In the genomic region with DNA sequence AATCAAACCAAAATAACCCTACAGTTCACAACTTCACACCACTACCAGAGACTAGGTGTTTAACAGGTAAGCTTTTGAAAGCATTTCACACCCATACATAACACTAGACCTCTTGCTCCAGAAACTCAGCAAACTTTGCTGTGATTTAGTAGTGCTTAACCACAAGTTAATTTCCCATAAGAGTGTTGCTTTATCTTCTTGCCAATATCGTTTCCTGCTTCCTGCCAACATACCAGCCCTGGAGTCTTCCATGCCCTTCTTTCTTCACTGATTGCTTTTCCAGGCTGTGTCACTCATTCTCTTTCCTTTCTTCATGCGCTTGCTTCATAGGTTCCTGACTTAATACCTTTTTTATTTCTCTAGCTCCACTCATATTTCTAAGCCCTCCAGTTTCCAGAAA, we compare ENCODE assay signal across 23 mouse cellular contexts. TPM values are rescaled to one million over a fixed set of nuclear protein-coding genes. Genes with fewer than 3 reads are reported as not detected.
DNase-seq lines count a peak whose midpoint lies in the region; ATAC-seq and TF ChIP-seq lines count a peak whose summit lies in the region.
"Had no signal": no experiment of that assay in that cellular context is flagged by ENCODE, and none has a peak within 500 bp of the region (broad histone marks: within the 10 kb centered on the region; RNA-seq: fewer than 3 reads in every experiment).

No protein-coding gene starts in this region.

- no peak for DNase-seq in limb, embryonic 10.5 days (ENCODE audit: low spot score)
- DNase-seq in 416B (ENCODE audit: low read depth) (peak; percentile 51), MEL (ENCODE audit: low read depth, low spot score) (no peak)
- DNase-seq in adrenal gland, postnatal 14 days, result no peak
- DNase-seq in adrenal gland, postnatal 25 days, result no peak
- DNase-seq: adrenal gland, adult 2 months; adrenal gland, postnatal 36 days; cerebellum, adult 18-20 months; cerebellum, adult 9-10 months; cerebellum, postnatal 14 days; forebrain, postnatal 0 days; gastrocnemius, postnatal 10 days; gastrocnemius, postnatal 36 days; heart, adult 11 months had no signal

- H3K4me2 ChIP-seq in limb, embryonic 13.5 days (replicated peaks), result no peak overlapping the region
- H3K4me2 ChIP-seq: heart, embryonic 11.5 days; hindbrain, embryonic 13.5 days; intestine, embryonic 15.5 days had no signal

- no peaks in the 10 kb centered on the region for H3K36me3 ChIP-seq in limb, embryonic 13.5 days
- no peaks in the 10 kb centered on the region for H3K36me3 ChIP-seq in limb, embryonic 10.5 days
- peaks cover 0 to 48% of the 10 kb centered on the region in 2 experiments; a peak in 2 of 4 replicates for H3K36me3 ChIP-seq in MEL (ENCODE audit: control insufficient read depth in 1 of 2, insufficient read depth in 2 of 2, low read length in 2 of 2)
- H3K36me3 ChIP-seq: hindbrain, embryonic 10.5 days; hindbrain, embryonic 13.5 days; intestine, embryonic 15.5 days had no signal

- no peaks in the 10 kb centered on the region for H3K27me3 ChIP-seq in limb, embryonic 13.5 days
- H3K27me3 ChIP-seq in limb, embryonic 10.5 days (ENCODE audit: low read depth, poor library complexity, severe bottlenecking), result no peaks in the 10 kb centered on the region
- no peaks in the 10 kb centered on the region for H3K27me3 ChIP-seq in MEL (ENCODE audit: control insufficient read depth in 1 of 2, insufficient read depth in 2 of 2, low read length in 2 of 2)
- H3K27me3 ChIP-seq: hindbrain, embryonic 13.5 days; intestine, embryonic 15.5 days; Patski had no signal

- no peaks in the 10 kb centered on the region for H3K9me3 ChIP-seq in limb, embryonic 13.5 days
- no peaks in the 10 kb centered on the region for H3K9me3 ChIP-seq in limb, embryonic 10.5 days (replicated peaks)
- H3K9me3 ChIP-seq in MEL (replicated peaks; ENCODE audit: insufficient read depth, low read length), result no peaks in the 10 kb centered on the region
- H3K9me3 ChIP-seq: hindbrain, embryonic 10.5 days; hindbrain, embryonic 13.5 days; intestine, embryonic 15.5 days had no signal

- TF ChIP-seq EP300 in MEL (IDR thresholded peaks at IDR 0.05; ENCODE audit: low read depth in 1 of 2, low read length in 2 of 2), result peak in 1 of 2 experiments; percentile 26; a peak in 1 of 4 replicates

- no peak overlapping the region for H3K4me3 ChIP-seq in limb, embryonic 13.5 days
- H3K4me3 ChIP-seq in limb, embryonic 10.5 days, result no peak overlapping the region
- H3K4me3 ChIP-seq in MEL (ENCODE audit: control insufficient read depth in 1 of 2, insufficient read depth in 1 of 2, low read depth in 2 of 2, low read length in 2 of 2), result no peak overlapping the region
- H3K4me3 ChIP-seq: hindbrain, embryonic 10.5 days; hindbrain, embryonic 13.5 days; intestine, embryonic 15.5 days had no signal

- no peak for TF ChIP-seq RAD21 in MEL (IDR thresholded peaks at IDR 0.05; ENCODE audit: low read depth, low read length)

- TF ChIP-seq POLR2A in MEL (IDR thresholded peaks at IDR 0.05; ENCODE audit: control insufficient read depth in 1 of 2, insufficient read depth in 1 of 2, low read depth in 1 of 2, low read length in 2 of 2, poor library complexity in 1 of 2), result no peak

- 0 out of 2 replicates have a peak, but pooled peaks have one; percentile 36 for ATAC-seq in limb, embryonic 13.5 days (ENCODE audit: low FRiP score, low read depth)
- peak; percentile 19; the same call in 1 of the 2 replicates for ATAC-seq in granulocyte monocyte progenitor cell, adult 5-6 weeks (replicated peaks; ENCODE audit: poor library complexity, severe bottlenecking)
- ATAC-seq: forebrain, embryonic 14.5 days; forebrain, postnatal 0 days; hindbrain, embryonic 16.5 days; intestine, embryonic 15.5 days; Patski had no signal

- no peaks in the 10 kb centered on the region for H3K79me2 ChIP-seq in MEL (ENCODE audit: control insufficient read depth, insufficient read depth, low read length, poor library complexity)

- no peak for TF ChIP-seq CTCF in MEL (IDR thresholded peaks at IDR 0.05 in 2 of 3, conservative IDR thresholded peaks at IDR 0.05 in 1 of 3; ENCODE audit: control insufficient read depth in 1 of 3, insufficient read depth in 1 of 3, low read depth in 2 of 3, low read length in 3 of 3, poor library complexity in 1 of 3, severe bottlenecking in 1 of 3)

- no peak overlapping the region for H3K27ac ChIP-seq in limb, embryonic 13.5 days
- no peak overlapping the region for H3K27ac ChIP-seq in limb, embryonic 10.5 days
- H3K27ac ChIP-seq in MEL (ENCODE audit: control insufficient read depth, low read depth, low read length), result no peak overlapping the region
- H3K27ac ChIP-seq: hindbrain, embryonic 10.5 days; hindbrain, embryonic 13.5 days; intestine, embryonic 15.5 days had no signal

- WGBS in limb, embryonic 13.5 days, result 52% methylated on average over 2 of the region's 2 CpGs
- 85% methylated on average over 2 of the region's 2 CpGs for WGBS in limb, embryonic 10.5 days

- no peak overlapping the region for H3K9ac ChIP-seq in limb, embryonic 13.5 days
- no peak overlapping the region for H3K9ac ChIP-seq in MEL (ENCODE audit: control insufficient read depth, low read depth, low read length, poor library complexity, severe bottlenecking)
- H3K9ac ChIP-seq: forebrain, postnatal 0 days; hindbrain, embryonic 13.5 days; intestine, embryonic 15.5 days had no signal

- H3K4me1 ChIP-seq in limb, embryonic 13.5 days, result peaks cover 19% of the 10 kb centered on the region
- H3K4me1 ChIP-seq in limb, embryonic 10.5 days, result no peaks in the 10 kb centered on the region
- peaks cover 26 to 44% of the 10 kb centered on the region in 2 experiments for H3K4me1 ChIP-seq in MEL (ENCODE audit: control insufficient read depth in 1 of 2, insufficient read depth in 2 of 2, low read length in 2 of 2)
- H3K4me1 ChIP-seq: hindbrain, embryonic 10.5 days; hindbrain, embryonic 13.5 days; intestine, embryonic 15.5 days had no signal

TF ChIP-seq in MEL, 35 proteins besides CTCF, POLR2A, EP300 and RAD21:
- peak; percentile 85 for TF ChIP-seq RCOR1 (IDR thresholded peaks at IDR 0.05; ENCODE audit: low read depth, low read length)
- 0 out of 2 replicates have a peak, but pooled peaks have one; percentile 9 for TF ChIP-seq GATA1 (IDR thresholded peaks at IDR 0.05; ENCODE audit: low read depth, low read length)
- TF ChIP-seq BHLHE40 (IDR thresholded peaks at IDR 0.05; ENCODE audit: borderline replicate concordance, low read depth, low read length), result no peak
- TF ChIP-seq E2F4 (IDR thresholded peaks at IDR 0.05; ENCODE audit: borderline replicate concordance, low read depth, low read length), result no peak
- no peak for TF ChIP-seq UBTF (IDR thresholded peaks at IDR 0.05; ENCODE audit: borderline replicate concordance, insufficient read depth, low read depth, low read length)
- TF ChIP-seq JUND (IDR thresholded peaks at IDR 0.05; ENCODE audit: low read depth, low read length), result no peak
- no peak for TF ChIP-seq POLR2AphosphoS2 (IDR thresholded peaks at IDR 0.05; ENCODE audit: low read length)
- no peak for TF ChIP-seq USF2 (IDR thresholded peaks at IDR 0.05; ENCODE audit: borderline replicate concordance in 1 of 2, insufficient read depth in 1 of 2, low read depth in 1 of 2, low read length in 2 of 2)

RNA-seq across cellular contexts. Expression of gene Cetn4, which starts 16.0 kb away (rescaled TPM):
- polyA plus RNA-seq in limb, embryonic 13.5 days (2015; fragmentation: Nextera tagmentation; extraction: Ambion mirVana), result 3.2 and 4.0 TPM in 2 replicates
- polyA plus RNA-seq in limb, embryonic 10.5 days (2016; fragmentation: Nextera tagmentation; extraction: Ambion mirVana), result 1.6 and 3.2 TPM in 2 replicates
- total RNA-seq in MEL (2012; rRNA removed), result 0.85 and 1.3 TPM in 2 replicates
- 1 to 10 TPM in 1 of 2 experiments, not detected in 1; 3.8 TPM for polyA plus RNA-seq in MEL (2012; ENCODE audit: insufficient read depth in 1 of 2, insufficient read length in 2 of 2, low read depth in 1 of 2, low replicate concordance in 2 of 2, missing spikeins in 1 of 2)
- total RNA-seq in granulocyte monocyte progenitor cell, adult 5-6 weeks (2014; fragmentation: Nextera tagmentation), result 0.26 and 1.0 TPM in 2 replicates
- total RNA-seq in granulocyte monocyte progenitor cell, adult 5-6 weeks (2017), result 0.26 and 1.6 TPM in 2 replicates
- total RNA-seq in adrenal gland, postnatal 14 days (2021), result 2.9 and 3.0 TPM in 2 replicates
- 2.7 and 3.7 TPM in 2 replicates for total RNA-seq in adrenal gland, postnatal 25 days (2021)

RNA-seq across cellular contexts. Expression of gene Bbs12, which starts 16.1 kb away (rescaled TPM):
- polyA plus RNA-seq in limb, embryonic 13.5 days (2015; fragmentation: Nextera tagmentation; extraction: Ambion mirVana), result 8.7 and 9.5 TPM in 2 replicates
- polyA plus RNA-seq in limb, embryonic 10.5 days (2016; fragmentation: Nextera tagmentation; extraction: Ambion mirVana), result 9.4 and 9.6 TPM in 2 replicates
- 5.7 and 6.2 TPM in 2 replicates for total RNA-seq in MEL (2012; rRNA removed)
- polyA plus RNA-seq in MEL (2012; ENCODE audit: insufficient read depth in 1 of 2, insufficient read length in 2 of 2, low read depth in 1 of 2, low replicate concordance in 2 of 2, missing spikeins in 1 of 2), result 1 to 10 TPM in 1 of 2 experiments, not detected in 1; 7.1 TPM
- 3.2 and 10.4 TPM in 2 replicates for total RNA-seq in granulocyte monocyte progenitor cell, adult 5-6 weeks (2014; fragmentation: Nextera tagmentation)
- total RNA-seq in granulocyte monocyte progenitor cell, adult 5-6 weeks (2017), result 4.4 and 5.4 TPM in 2 replicates
- total RNA-seq in adrenal gland, postnatal 14 days (2021), result 3.4 and 4.0 TPM in 2 replicates
- 6.9 and 8.1 TPM in 2 replicates for total RNA-seq in adrenal gland, postnatal 25 days (2021)

RNA-seq across cellular contexts. Expression of gene Fgf2, which starts 19.7 kb away (rescaled TPM):
- polyA plus RNA-seq in limb, embryonic 13.5 days (2015; fragmentation: Nextera tagmentation; extraction: Ambion mirVana), result 3.9 and 4.7 TPM in 2 replicates
- polyA plus RNA-seq in limb, embryonic 10.5 days (2016; fragmentation: Nextera tagmentation; extraction: Ambion mirVana), result 0.64 and 0.98 TPM in 2 replicates
- 0.13 and 0.15 TPM in 2 replicates for total RNA-seq in MEL (2012; rRNA removed)
- under 1 TPM in 1 of 2 experiments, not detected in 1; 0.53 TPM for polyA plus RNA-seq in MEL (2012; ENCODE audit: insufficient read depth in 1 of 2, insufficient read length in 2 of 2, low read depth in 1 of 2, low replicate concordance in 2 of 2, missing spikeins in 1 of 2)
- 0.11 TPM in 1 of 2 replicates, not detected in the other for total RNA-seq in granulocyte monocyte progenitor cell, adult 5-6 weeks (2014; fragmentation: Nextera tagmentation)
- not detected in 2 replicates for total RNA-seq in granulocyte monocyte progenitor cell, adult 5-6 weeks (2017)
- 2.9 and 3.4 TPM in 2 replicates for total RNA-seq in adrenal gland, postnatal 14 days (2021)
- 1.4 and 2.5 TPM in 2 replicates for total RNA-seq in adrenal gland, postnatal 25 days (2021)
